ENCODE assay signal across 15 mouse cellular contexts in the genomic region with DNA sequence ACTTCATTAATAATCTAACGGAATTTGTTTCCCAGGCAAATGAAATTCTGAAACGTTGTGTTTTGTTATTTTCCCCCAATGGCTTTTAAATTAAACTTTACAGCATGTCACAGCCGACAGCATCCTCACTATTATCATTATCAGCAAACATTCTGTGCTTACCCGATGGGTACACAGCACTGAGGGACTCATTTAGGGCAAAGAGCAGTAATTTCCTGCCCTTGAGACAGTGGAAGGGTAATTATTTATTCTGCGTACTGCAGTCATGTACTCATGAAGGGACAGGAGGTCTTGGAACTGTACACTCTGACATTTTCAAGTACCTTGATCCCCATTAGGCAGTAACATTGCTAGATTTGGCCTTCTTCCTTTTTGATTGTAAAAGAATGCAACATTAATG.
"Had no signal": no experiment of that assay in that cellular context is flagged by ENCODE, and none has a peak within 500 bp of the region (broad histone marks: within the 10 kb centered on the region; RNA-seq: fewer than 3 reads in every experiment).

No protein-coding gene starts in this region.

- H3K4me3 ChIP-seq: limb, embryonic 12.5 days; liver, embryonic 13.5 days; lung, embryonic 15.5 days; megakaryocyte, embryonic 14.5 days; midbrain, embryonic 12.5 days had no signal

- H3K4me1 ChIP-seq: limb, embryonic 12.5 days; liver, embryonic 13.5 days; lung, embryonic 15.5 days; megakaryocyte, embryonic 14.5 days; midbrain, embryonic 12.5 days had no signal

- H3K36me3 ChIP-seq: limb, embryonic 12.5 days; liver, embryonic 13.5 days; lung, embryonic 15.5 days; midbrain, embryonic 12.5 days had no signal

- H3K9me3 ChIP-seq: limb, embryonic 12.5 days; liver, embryonic 13.5 days; lung, embryonic 15.5 days; megakaryocyte, embryonic 14.5 days; midbrain, embryonic 12.5 days had no signal

- H3K27me3 ChIP-seq: limb, embryonic 12.5 days; liver, embryonic 13.5 days; lung, embryonic 15.5 days; megakaryocyte, embryonic 14.5 days; midbrain, embryonic 12.5 days had no signal

- H3K4me2 ChIP-seq: limb, embryonic 12.5 days; liver, embryonic 13.5 days; lung, embryonic 15.5 days; midbrain, embryonic 12.5 days had no signal

- H3K27ac ChIP-seq: kidney, postnatal 0 days; limb, embryonic 12.5 days; liver, embryonic 13.5 days; lung, embryonic 15.5 days; macrophage; midbrain, embryonic 12.5 days had no signal

- H3K9ac ChIP-seq: limb, embryonic 12.5 days; liver, embryonic 13.5 days; liver, postnatal 0 days; lung, embryonic 15.5 days; midbrain, embryonic 12.5 days had no signal

- ATAC-seq: liver, postnatal 0 days; midbrain, embryonic 16.5 days had no signal

- DNase-seq: kidney, postnatal 36 days; liver; liver, embryonic 13.5 days; liver, postnatal 0 days; lung, postnatal 14 days; right cerebral cortex, adult 18-20 months; right cerebral cortex, postnatal 25 days; thymus, postnatal 36 days had no signal
